Mouse (Mus musculus): ENCODE measurements around the gene Olfr318. TPM values are rescaled to one million over a fixed set of nuclear protein-coding genes. Genes with fewer than 3 reads are reported as not detected.

The Olfr318 gene
- not detected in 2 replicates for polyA plus RNA-seq (2015; fragmentation: Nextera tagmentation; extraction: Ambion mirVana)

GRCm38 (mm10) chr11:58723914-58724313 is at the start of gene Olfr318:
Gene Olfr318 (minus strand): TSS chr11:58724014.

DNA sequence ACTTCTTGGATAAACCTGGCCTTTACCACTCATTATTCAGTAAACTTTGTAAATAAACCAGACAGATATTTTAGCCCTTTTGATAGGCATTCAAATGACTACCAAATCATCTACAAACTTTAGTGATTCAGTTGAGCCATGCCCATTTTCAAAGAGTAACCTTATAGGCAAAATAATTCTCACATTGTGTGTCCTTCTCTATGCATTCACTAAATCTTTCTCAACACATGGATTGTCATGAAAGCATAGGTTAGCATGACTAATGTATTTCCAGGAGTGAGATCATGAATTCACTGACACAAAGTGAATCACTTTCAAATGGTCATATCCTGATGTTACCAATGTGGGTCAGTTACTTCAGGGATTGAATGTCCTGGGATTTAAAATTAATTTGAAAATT is 49.1 kb upstream of the Olfr318 start, which contains the start of gene Olfr315:
Gene Olfr315 (plus strand): TSS at position 301 of the 400 bp plus-strand sequence.

GRCm38 (mm10) chr11:58752434-58752833 is 28.6 kb upstream of the Olfr318 start, which contains the start of gene Olfr316:
Gene Olfr316 (plus strand): TSS chr11:58752734.

DNA sequence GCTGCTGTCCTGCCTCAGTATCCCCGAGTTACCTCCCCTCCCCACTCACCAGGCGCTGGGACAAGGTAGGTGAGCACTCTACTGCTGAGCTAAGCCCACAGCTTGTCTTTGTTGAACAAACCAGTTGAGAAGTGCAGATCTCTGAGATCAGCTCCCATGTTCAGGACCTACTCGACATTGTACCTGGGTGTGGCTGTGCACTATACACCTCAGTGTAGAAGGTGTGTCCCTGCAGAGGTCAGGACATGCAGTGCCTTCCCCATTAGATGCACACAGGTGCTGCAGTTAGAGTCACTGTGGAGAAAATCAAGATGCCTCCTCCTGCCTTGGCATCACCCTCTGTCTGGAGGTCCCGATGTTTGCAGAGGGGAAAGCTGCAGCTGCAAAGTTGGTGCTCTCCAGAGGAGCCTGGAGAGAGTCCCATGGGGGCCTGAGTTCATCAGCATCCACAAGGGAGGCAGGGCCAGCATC is 15.0 kb upstream of the Olfr318 start, which contains the start of gene Olfr317:
Gene Olfr317 (minus strand): TSS at position 421 of the 471 bp plus-strand sequence.

DNA sequence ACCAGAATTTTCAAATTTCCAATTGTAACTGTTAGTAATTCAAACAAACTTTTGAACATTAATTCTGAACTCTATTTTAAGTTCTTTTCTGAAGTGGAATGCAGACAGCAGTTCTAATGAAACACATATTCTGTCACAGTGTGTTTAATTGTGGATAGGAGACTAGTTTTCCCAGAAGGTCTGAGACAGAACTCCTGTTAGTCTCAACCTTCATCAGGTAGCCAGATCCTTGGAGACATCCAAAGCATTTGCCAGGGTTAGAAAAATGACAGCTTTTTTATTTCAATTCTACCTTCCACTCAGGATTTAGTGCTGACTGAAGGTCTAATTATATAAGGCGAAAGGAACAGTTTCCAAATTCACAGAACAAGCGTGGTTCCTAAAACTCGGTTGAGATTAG is 25.0 kb downstream of the Olfr318 start, which contains the start of gene Olfr319:
Gene Olfr319 (plus strand): TSS at position 301 of the 400 bp plus-strand sequence.

DNA sequence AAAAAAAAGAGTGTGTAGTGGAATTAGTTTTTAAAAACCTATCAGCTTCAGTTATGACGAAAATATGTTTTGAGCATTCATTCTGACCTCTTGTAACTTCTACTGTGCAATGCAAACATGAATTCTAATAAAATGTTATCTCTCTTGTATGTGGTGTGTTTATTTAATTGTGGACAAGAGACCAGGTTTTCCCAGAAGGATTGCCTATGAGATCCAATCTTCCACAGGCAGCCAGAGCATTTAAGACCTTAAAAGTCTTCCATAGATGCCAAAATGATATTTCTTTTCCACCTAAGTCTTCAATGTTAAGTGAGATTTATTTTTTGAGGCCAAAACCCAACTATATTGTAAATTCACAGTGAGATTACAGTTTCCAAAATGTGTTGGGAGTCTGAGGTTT is 43.0 kb downstream of the Olfr318 start, which contains the start of gene Olfr320:
Gene Olfr320 (plus strand): TSS at position 301 of the 400 bp plus-strand sequence.

Other genes starting within 250 kb of the Olfr318 start
- not detected in 2 replicates for gene Olfr332, start 231.5 kb downstream of the Olfr318 start, polyA plus RNA-seq (2015; fragmentation: Nextera tagmentation; extraction: Ambion mirVana)
- not detected in 2 replicates for gene Olfr331, start 221.4 kb downstream of the Olfr318 start, polyA plus RNA-seq (2015; fragmentation: Nextera tagmentation; extraction: Ambion mirVana)
- gene Olfr330, start 189.2 kb downstream of the Olfr318 start, polyA plus RNA-seq (2015; fragmentation: Nextera tagmentation; extraction: Ambion mirVana): not detected in 2 replicates
- not detected in 2 replicates for gene Olfr329-ps, start 177.6 kb downstream of the Olfr318 start, polyA plus RNA-seq (2015; fragmentation: Nextera tagmentation; extraction: Ambion mirVana)
- 0.05 TPM in 1 of 2 replicates, not detected in the other for gene Olfr328, start 168.4 kb downstream of the Olfr318 start, polyA plus RNA-seq (2015; fragmentation: Nextera tagmentation; extraction: Ambion mirVana)
- not detected in 2 replicates for gene Olfr224, start 153.5 kb downstream of the Olfr318 start, polyA plus RNA-seq (2015; fragmentation: Nextera tagmentation; extraction: Ambion mirVana)
- gene Olfr325, start 146.3 kb downstream of the Olfr318 start, polyA plus RNA-seq (2015; fragmentation: Nextera tagmentation; extraction: Ambion mirVana): not detected in 2 replicates
- not detected in 2 replicates for gene Olfr324, start 128.9 kb downstream of the Olfr318 start, polyA plus RNA-seq (2015; fragmentation: Nextera tagmentation; extraction: Ambion mirVana)
- gene 2210407C18Rik, start 107.9 kb downstream of the Olfr318 start, polyA plus RNA-seq (2015; fragmentation: Nextera tagmentation; extraction: Ambion mirVana): not detected in 2 replicates
- gene Olfr323, start 93.5 kb downstream of the Olfr318 start, polyA plus RNA-seq (2015; fragmentation: Nextera tagmentation; extraction: Ambion mirVana): not detected in 2 replicates
- gene Trim58, start 83.5 kb downstream of the Olfr318 start, polyA plus RNA-seq (2015; fragmentation: Nextera tagmentation; extraction: Ambion mirVana): not detected in 2 replicates
- not detected in 2 replicates for gene Olfr322, start 65.2 kb downstream of the Olfr318 start, polyA plus RNA-seq (2015; fragmentation: Nextera tagmentation; extraction: Ambion mirVana)
- not detected in 2 replicates for gene Olfr320, start 42.9 kb downstream of the Olfr318 start, polyA plus RNA-seq (2015; fragmentation: Nextera tagmentation; extraction: Ambion mirVana)
- gene Olfr319, start 24.9 kb downstream of the Olfr318 start, polyA plus RNA-seq (2015; fragmentation: Nextera tagmentation; extraction: Ambion mirVana): not detected in 2 replicates
- not detected in 2 replicates for gene Olfr317, start 15.2 kb upstream of the Olfr318 start, polyA plus RNA-seq (2015; fragmentation: Nextera tagmentation; extraction: Ambion mirVana)
- gene Olfr316, start 28.7 kb upstream of the Olfr318 start, polyA plus RNA-seq (2015; fragmentation: Nextera tagmentation; extraction: Ambion mirVana): not detected in 2 replicates
- not detected in 2 replicates for gene Olfr315, start 49.2 kb upstream of the Olfr318 start, polyA plus RNA-seq (2015; fragmentation: Nextera tagmentation; extraction: Ambion mirVana)
- gene Olfr314, start 58.9 kb upstream of the Olfr318 start, polyA plus RNA-seq (2015; fragmentation: Nextera tagmentation; extraction: Ambion mirVana): not detected in 2 replicates
- 8.1 and 9.6 TPM in 2 replicates for gene Fam183b, start 77.9 kb upstream of the Olfr318 start, polyA plus RNA-seq (2015; fragmentation: Nextera tagmentation; extraction: Ambion mirVana)
- gene Olfr313, start 91.0 kb upstream of the Olfr318 start, polyA plus RNA-seq (2015; fragmentation: Nextera tagmentation; extraction: Ambion mirVana): not detected in 2 replicates
- not detected in 2 replicates for gene Olfr312, start 105.2 kb upstream of the Olfr318 start, polyA plus RNA-seq (2015; fragmentation: Nextera tagmentation; extraction: Ambion mirVana)
- gene Olfr311, start 115.2 kb upstream of the Olfr318 start, polyA plus RNA-seq (2015; fragmentation: Nextera tagmentation; extraction: Ambion mirVana): not detected in 2 replicates
- gene Gm12258, start 123.1 kb upstream of the Olfr318 start, polyA plus RNA-seq (2015; fragmentation: Nextera tagmentation; extraction: Ambion mirVana): 2.1 and 2.5 TPM in 2 replicates
- gene 2810021J22Rik, start 143.2 kb upstream of the Olfr318 start, polyA plus RNA-seq (2015; fragmentation: Nextera tagmentation; extraction: Ambion mirVana): 3.1 and 3.9 TPM in 2 replicates
- gene Zfp39, start 180.2 kb upstream of the Olfr318 start, polyA plus RNA-seq (2015; fragmentation: Nextera tagmentation; extraction: Ambion mirVana): 2.1 and 2.6 TPM in 2 replicates
- gene Btnl10, start 193.9 kb upstream of the Olfr318 start, polyA plus RNA-seq (2015; fragmentation: Nextera tagmentation; extraction: Ambion mirVana): 0.16 TPM in 1 of 2 replicates, not detected in the other
- gene Rnf187, start 214.9 kb upstream of the Olfr318 start, polyA plus RNA-seq (2015; fragmentation: Nextera tagmentation; extraction: Ambion mirVana): 137 and 141 TPM in 2 replicates
- gene Hist3h2ba, start 224.9 kb upstream of the Olfr318 start, polyA plus RNA-seq (2015; fragmentation: Nextera tagmentation; extraction: Ambion mirVana): 2.0 and 2.6 TPM in 2 replicates
- 13.9 and 14.8 TPM in 2 replicates for gene Hist3h2a, start 230.7 kb upstream of the Olfr318 start, polyA plus RNA-seq (2015; fragmentation: Nextera tagmentation; extraction: Ambion mirVana)
- 0.18 TPM in 1 of 2 replicates, not detected in the other for gene Trim17, start 230.7 kb upstream of the Olfr318 start, polyA plus RNA-seq (2015; fragmentation: Nextera tagmentation; extraction: Ambion mirVana)

All from urinary bladder, postnatal 0 days (tissue).